Mouse (Mus musculus) C2C12 (cell line): Measurements from ENCODE around the gene Mrnip. TPM values are rescaled to one million over a fixed set of nuclear protein-coding genes. Genes with fewer than 3 reads are reported as not detected.

Experiments used
- H3K27me3 ChIP-seq: one replicate; pipeline ENCODE4 v1.6.1; 2011; ENCODE audit not compliant: control insufficient read depth, insufficient read depth, insufficient read length
- H3K36me3 ChIP-seq: one replicate; pipeline ENCODE4 v1.6.1; 2011; ENCODE audit not compliant: control insufficient read depth, insufficient read depth
- H3K4me3 ChIP-seq: one replicate; pipeline ENCODE4 v1.5.1; 2011; ENCODE audit warnings: mild to moderate bottlenecking, control low read depth; ENCODE audit not compliant: poor library complexity, insufficient read depth, severe bottlenecking
- H3K79me2 ChIP-seq: one replicate; pipeline ENCODE4 v1.6.1; 2011; ENCODE audit not compliant: control insufficient read depth, insufficient read depth
- H3K79me3 ChIP-seq: one replicate; pipeline ENCODE4 v1.6.1; 2011; ENCODE audit warnings: low read depth, control low read depth
- H3ac ChIP-seq: one replicate; pipeline ENCODE3; 2011; ENCODE audit warnings: low read depth; ENCODE audit not compliant: control insufficient read depth, insufficient read length
- CEBPB ChIP-seq: IDR thresholded peaks from one replicate; pipeline ENCODE4 v1.6.1; 2011; ENCODE audit warnings: low read depth, mild to moderate bottlenecking, control low read depth, moderate library complexity
- CTCF ChIP-seq: IDR thresholded peaks from one replicate; pipeline ENCODE4 v1.5.1; 2011; ENCODE audit not compliant: control insufficient read depth, insufficient read depth, insufficient read length
- FOSL1 ChIP-seq: IDR thresholded peaks from one replicate; pipeline ENCODE4 v1.8.0; 2011; ENCODE audit warnings: mild to moderate bottlenecking, low read length; ENCODE audit not compliant: poor library complexity, insufficient read depth, severe bottlenecking
- MAX ChIP-seq: IDR thresholded peaks from one replicate; pipeline ENCODE4 v1.6.1; 2011; ENCODE audit warnings: mild to moderate bottlenecking, control low read depth
- MYOD1 ChIP-seq: IDR thresholded peaks from one replicate; pipeline ENCODE4 v1.6.1; 2011; ENCODE audit warnings: low read depth; ENCODE audit not compliant: control insufficient read depth, insufficient read length
- MYOG ChIP-seq: IDR thresholded peaks from one replicate; pipeline ENCODE4 v1.6.1; 2011; ENCODE audit not compliant: control insufficient read depth, insufficient read length; ENCODE audit errors: extremely low read depth
- USF1 ChIP-seq: IDR thresholded peaks from one replicate; pipeline ENCODE4 v1.6.1; 2011; ENCODE audit warnings: low read depth, mild to moderate bottlenecking, control low read depth, moderate library complexity
- polyA plus RNA-seq: library from polyadenylated mRNA; unstranded; fragments of >200 nt; fragmentation: generic; extraction: Trizol; gene quantifications from one replicate; pipeline ENCODE4 v1.2.1, GENCODE M21; 2012; ENCODE audit warnings: missing spikeins

The Mrnip gene
- polyA plus RNA-seq, 1 experiment: 4.7 TPM

DNA sequence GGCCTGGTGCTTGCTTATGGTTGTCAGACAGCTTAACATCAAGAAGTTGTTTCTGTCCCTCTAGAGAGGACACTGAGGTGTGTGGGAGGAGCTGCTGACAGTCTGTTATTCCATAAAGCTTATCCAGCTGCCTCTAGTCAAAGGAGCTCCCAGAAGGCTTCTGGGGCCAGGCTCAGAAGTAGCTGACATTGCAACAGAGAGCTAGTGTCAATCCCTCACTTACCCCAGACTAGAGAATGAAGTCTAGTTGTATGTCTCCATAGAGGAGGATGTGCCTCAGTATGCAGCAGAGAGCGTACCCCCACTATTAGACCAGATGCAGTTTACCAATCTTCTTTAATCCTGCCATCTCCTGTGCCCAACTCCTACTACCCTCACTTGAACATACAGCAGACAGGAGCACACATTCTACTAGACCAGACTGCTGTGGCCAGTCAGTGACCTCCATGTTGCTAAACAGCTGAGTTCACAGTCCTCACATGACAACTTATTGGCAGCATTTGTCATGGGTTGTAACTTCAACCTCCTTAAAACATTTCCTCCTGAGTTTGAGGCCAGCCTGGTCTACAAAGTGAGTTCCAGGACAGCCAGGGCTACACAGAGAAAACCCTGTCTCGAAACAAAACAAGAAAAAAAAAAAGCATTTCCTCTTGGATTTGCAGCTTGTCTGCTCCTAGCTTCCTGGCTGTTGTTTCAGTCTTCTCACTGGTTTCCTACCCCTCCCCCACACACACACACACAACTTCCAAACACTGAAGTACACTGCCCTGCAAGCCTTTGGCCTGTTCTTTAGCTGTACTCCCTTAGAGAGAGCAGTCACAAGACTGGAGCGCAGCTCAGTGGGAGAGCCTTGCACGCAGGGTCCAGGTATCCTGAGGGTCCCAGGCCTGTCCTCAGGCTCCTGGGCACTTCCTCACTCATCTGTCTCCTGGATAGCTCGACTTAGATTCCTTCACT is 4.6 kb downstream of the Mrnip start:
- Histone ChIP-seq H3K36me3 (no peaks in the 10 kb centered on the region), H3K27me3 (no peaks in the 10 kb centered on the region), H3ac (no peak overlapping the region), H3K79me2 (peaks cover 6% of the 10 kb centered on the region), H3K79me3 (no peaks in the 10 kb centered on the region), H3K4me3 (no peak overlapping the region)
- TF ChIP-seq FOSL1 (no peak), CEBPB (no peak), MYOG (no peak), USF1 (no peak), MYOD1 (no peak)

DNA sequence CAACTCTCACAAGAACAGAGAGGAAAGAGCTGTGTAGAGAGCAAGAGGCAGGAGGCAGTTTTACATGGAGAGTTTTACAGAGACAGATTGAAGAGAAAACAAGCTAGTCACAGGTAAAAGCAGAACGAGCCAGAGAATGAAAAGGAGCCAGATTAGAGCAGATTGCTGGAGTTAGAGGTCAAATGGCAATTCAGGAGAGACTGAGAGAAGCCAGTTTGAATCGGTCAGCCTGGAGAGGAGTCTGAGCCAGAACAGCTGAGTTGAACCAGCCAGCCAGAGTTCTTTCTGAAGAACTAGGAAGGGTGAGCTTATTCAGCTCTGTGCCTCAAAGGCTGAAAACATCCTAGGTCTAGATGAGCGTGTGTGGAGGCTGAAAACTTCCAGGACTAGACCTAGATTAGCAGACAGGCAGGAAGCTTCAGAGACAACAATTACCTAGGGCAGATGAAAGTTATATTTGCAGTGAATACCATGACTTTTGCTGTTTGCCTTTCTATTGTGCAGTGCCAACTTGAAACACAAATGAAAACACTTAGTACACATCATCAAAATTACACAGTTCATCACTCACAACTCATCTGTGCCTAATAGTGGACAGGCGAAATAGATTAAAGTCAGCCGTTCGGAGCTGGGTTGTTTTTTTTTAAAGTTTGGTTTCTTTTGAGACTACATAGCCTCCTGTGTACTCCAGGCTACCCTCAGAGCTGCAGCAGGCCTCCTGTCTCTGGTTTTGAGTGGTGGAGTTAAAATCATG is 6.4 kb downstream of the Mrnip start:
- TF ChIP-seq FOSL1 (no peak), MYOG (no peak), USF1 (no peak), MAX (no peak), MYOD1 (no peak), CTCF (no peak), CEBPB (no peak)
- H3ac ChIP-seq: no peak overlapping the region
- H3K27me3 ChIP-seq: no peaks in the 10 kb centered on the region
- H3K79me2 ChIP-seq: no peaks in the 10 kb centered on the region
- no peaks in the 10 kb centered on the region for H3K36me3 ChIP-seq
- no peak overlapping the region for H3K4me3 ChIP-seq
- no peaks in the 10 kb centered on the region for H3K79me3 ChIP-seq

DNA sequence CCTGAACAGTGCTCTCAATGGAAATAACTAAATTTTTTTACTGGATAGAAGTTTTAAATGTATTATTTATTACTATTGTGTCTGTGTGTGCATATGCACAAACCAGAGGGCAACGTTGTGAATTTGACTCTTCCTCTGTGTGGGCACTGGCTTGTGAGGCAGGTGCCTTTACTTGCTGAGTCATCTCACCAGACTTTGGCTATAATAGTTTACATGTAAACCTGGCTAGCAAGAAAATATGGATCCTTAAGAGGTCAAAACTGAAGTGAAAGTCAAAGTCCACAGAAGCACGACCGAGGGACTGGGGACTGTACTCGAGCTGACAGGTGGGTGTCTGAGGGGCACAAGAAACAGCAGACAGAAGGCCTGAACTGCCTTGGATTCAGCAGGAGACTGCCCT is 8.5 kb downstream of the Mrnip start:
- no peak overlapping the region for H3ac ChIP-seq
- no peaks in the 10 kb centered on the region for H3K79me3 ChIP-seq
- no peaks in the 10 kb centered on the region for H3K27me3 ChIP-seq
- TF ChIP-seq MYOG (no peak), USF1 (no peak), MAX (no peak), FOSL1 (no peak), CEBPB (no peak), CTCF (no peak), MYOD1 (no peak)
- no peak overlapping the region for H3K4me3 ChIP-seq
- H3K79me2 ChIP-seq: no peaks in the 10 kb centered on the region
- no peaks in the 10 kb centered on the region for H3K36me3 ChIP-seq

DNA sequence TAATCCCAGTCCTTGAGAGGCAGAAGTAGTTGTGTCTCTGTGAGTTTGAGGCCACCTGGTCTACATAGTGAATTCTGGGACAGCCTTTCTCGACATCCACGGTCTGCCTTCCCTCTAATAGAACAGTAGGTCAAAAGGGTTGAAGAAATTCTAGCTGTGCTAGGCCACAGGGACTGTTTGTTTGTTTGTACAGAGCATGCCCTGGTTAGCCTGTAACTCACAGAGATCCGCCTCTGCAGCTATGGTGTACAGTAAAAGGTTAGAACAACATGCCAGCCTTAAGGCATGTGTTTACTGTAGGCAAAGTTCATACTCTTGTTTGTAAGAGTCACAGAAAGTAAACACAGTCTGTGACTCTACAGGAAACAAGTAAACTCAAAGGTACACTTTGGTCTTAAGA is 10.5 kb downstream of the Mrnip start:
- Histone ChIP-seq H3ac (no peak overlapping the region), H3K36me3 (no peaks in the 10 kb centered on the region), H3K79me2 (no peaks in the 10 kb centered on the region), H3K4me3 (no peak overlapping the region), H3K79me3 (no peaks in the 10 kb centered on the region), H3K27me3 (no peaks in the 10 kb centered on the region)
- TF ChIP-seq USF1 (no peak), FOSL1 (no peak), MYOD1 (no peak), MAX (no peak), MYOG (no peak), CEBPB (no peak), CTCF (no peak)

DNA sequence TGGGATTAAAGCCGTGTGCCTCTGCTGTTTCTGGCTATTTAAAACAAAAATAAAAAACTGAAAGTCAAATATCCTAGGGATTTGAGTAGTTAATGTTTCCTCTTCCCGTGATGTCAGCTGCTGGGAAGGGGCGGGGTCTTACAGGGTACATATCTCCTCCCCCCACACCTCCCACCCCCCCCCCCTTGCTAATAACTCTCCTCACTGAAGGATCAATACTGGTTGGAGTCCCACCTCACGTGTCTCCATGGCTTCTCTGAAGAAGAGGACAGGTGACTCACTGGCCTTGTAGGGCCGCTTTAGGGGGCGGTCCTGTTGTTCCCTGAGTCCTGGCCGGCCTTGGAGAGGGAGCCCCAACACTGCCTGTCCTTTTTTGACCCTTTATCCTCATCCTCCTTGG is 14.4 kb downstream of the Mrnip start:
- Histone ChIP-seq H3K4me3 (no peak overlapping the region), H3K79me3 (no peaks in the 10 kb centered on the region), H3K36me3 (no peaks in the 10 kb centered on the region), H3K27me3 (no peaks in the 10 kb centered on the region), H3ac (no peak overlapping the region), H3K79me2 (no peaks in the 10 kb centered on the region)
- no peak for TF ChIP-seq FOSL1
- no peak for TF ChIP-seq USF1
- no peak for TF ChIP-seq CEBPB
- TF ChIP-seq MYOG: no peak
- TF ChIP-seq MYOD1: no peak
- no peak for TF ChIP-seq CTCF
- TF ChIP-seq MAX: no peak
